Mouse (Mus musculus): ENCODE measurements around the gene Shroom3.

Shroom3 gene

GRCm38 (mm10) chr5:92961353-92961752 lies 278.1 kb downstream of the Shroom3 start:
- DNase-seq (ENCODE audit: low read depth in 1 of 2, low spot score in 2 of 2): no peak

DNA sequence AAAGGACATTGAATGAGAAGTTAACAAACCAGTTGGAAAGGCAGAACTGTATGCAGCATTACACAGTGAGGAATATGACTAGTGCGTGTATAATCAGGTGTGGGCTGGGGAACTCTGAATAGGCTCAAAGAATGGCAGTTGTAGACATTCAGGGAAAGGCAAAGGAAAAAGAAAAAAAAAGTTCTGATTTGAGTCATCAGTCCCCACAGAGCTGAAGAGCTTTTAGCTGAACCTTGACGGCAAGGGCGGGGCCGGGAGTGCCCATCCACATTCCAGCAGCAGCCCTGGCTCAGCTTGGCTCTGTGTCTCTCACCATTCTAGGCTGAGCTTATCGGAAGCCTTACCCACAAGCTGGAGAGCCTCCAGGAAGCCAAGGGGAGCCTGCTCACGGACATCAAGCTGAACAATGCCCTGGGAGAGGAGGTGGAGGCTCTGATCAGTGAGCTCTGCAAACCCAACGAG lies 278.6 kb downstream of the Shroom3 start:
- DNase-seq (ENCODE audit: low read depth in 1 of 2, low spot score in 2 of 2): no peak

DNA sequence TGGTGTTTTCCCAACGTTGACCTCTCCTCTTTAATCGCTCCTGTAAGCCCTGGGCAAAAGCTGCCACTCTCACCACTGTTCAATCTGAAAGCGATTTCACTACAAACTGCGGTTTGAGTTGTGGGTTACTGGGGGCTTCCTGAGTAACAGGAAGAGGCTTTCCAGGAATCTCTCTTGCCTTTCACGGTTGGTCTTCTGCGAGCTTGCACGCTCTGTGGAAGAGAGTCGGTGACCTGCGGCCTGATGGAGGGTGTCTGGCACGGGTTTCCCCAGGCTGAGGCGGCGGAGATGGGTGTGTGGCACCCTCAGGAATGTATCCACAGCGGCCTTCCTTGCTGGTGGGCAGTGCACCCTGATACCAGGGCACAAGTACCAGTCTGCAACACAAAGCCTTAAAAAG lies 281.5 kb downstream of the Shroom3 start:
- DNase-seq (ENCODE audit: low read depth in 1 of 2, low spot score in 2 of 2): no peak

- no peak for DNase-seq (ENCODE audit: low read depth in 1 of 2, low spot score in 2 of 2)
These were observed 283.9 kb downstream of the Shroom3 start for GRCm38 (mm10) chr5:92967143-92967542.

DNA sequence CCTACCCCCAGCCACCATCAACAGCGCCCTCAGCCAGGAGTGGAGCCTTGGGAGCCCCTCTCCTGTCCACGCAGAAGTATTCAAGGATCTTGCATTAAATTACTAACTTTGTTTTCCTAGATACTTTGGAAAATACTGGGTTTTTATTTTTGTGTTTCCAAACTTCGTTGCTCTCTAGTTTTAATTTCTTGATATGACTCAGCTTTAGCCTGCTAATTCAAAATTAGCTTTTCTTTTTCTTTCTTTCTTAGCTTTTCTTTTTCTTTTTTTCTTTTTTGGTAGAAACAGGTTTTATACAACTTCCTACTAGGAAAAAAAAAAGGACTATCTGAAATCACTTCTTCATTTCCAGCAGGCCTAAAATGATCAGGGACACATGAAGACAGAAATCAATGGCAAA lies 284.7 kb downstream of the Shroom3 start:
- DNase-seq (ENCODE audit: low read depth in 1 of 2, low spot score in 2 of 2): no peak

GRCm38 (mm10) chr5:92969443-92969842 lies 286.2 kb downstream of the Shroom3 start:
- DNase-seq (ENCODE audit: low read depth in 1 of 2, low spot score in 2 of 2): no peak

DNA sequence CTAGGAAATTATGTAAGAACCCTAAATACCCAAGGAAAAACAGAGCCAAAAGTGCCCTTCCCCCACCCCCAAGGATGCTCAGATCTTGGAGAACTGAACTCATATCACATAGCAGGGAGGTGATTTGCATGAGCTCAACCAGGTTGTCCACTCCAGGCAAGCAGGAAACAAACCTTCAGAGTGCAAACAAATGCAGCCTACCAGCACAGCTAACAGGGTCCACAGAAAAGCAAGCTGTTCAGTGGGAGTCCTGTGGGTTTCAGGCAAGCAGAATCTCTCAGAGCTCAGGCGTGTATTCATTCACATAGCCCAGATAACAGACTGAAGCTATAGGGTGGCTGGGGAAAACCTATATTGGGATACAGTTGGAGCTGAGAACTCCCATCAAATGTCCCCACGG lies 286.7 kb downstream of the Shroom3 start:
- no peak for DNase-seq (ENCODE audit: low read depth in 1 of 2, low spot score in 2 of 2)

GRCm38 (mm10) chr5:92970480-92970879 lies 287.2 kb downstream of the Shroom3 start:
- DNase-seq (ENCODE audit: low read depth in 1 of 2, low spot score in 2 of 2): no peak

DNA sequence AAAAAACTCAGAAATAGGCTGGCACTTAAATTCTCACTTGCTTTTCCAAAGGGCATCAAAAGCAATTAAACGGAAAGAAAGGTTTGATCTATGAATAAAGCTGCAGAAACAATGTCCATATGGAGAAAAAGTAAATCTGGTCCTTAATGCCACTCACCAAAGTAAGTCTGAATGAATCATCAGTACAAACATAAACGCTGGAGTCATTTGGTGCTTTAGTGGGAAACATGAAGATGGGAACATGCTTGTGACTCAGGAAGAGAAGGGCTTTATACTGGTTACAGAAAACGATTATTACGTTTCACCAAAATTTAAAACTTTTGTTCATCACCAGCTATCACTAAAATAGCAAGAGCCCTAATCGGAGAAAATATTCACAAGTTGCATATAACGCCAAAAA lies 297.2 kb downstream of the Shroom3 start:
- no peak for DNase-seq (ENCODE audit: low read depth in 1 of 2, low spot score in 2 of 2)

- no peak for DNase-seq (ENCODE audit: low read depth in 1 of 2, low spot score in 2 of 2)
These were observed 297.6 kb downstream of the Shroom3 start for GRCm38 (mm10) chr5:92980862-92981261.

DNA sequence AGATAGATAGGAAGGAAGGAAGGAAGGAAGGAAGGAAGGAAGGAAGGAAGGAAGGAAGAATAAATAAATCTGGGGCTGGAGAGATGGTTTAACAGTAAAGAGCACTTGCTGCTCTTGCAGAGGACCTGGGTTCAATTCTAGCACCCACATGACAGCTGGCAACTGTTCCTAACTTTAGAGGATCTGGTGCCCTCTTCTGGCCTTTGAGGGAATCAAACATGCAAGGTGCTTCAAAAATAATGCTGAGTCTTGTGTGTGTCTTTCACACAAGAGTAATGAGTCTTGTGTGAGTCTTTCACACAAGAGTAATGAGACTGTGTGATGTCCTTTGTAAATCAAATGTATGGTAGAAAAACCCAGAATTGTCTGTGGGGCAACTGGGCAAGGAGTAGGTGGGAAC lies 299.4 kb downstream of the Shroom3 start:
- no peak for DNase-seq (ENCODE audit: low read depth in 1 of 2, low spot score in 2 of 2)

GRCm38 (mm10) chr5:92983942-92984341 lies 300.7 kb downstream of the Shroom3 start:
- no peak for DNase-seq (ENCODE audit: low read depth in 1 of 2, low spot score in 2 of 2)

GRCm38 (mm10) chr5:92984692-92985091 lies 301.5 kb downstream of the Shroom3 start:
- no peak for DNase-seq (ENCODE audit: low read depth in 1 of 2, low spot score in 2 of 2)

DNA sequence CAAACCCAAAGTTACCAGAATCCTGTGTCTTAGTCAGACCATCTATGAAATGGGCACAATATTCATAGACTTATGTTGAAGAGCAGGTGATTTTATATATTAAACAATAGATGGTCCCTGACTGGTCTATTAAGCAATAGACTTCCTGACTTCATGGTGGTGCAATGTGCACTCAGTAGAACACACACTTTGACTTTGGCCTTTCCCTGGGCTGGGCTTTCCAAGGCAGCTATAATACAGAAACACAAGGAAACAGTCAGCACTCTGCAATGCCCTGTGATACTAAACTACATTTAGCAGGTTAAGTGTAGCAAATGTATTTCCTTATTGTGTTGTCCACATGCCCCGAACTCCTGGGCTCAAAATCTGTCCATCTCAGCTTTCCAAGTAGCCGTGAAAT lies 302.2 kb downstream of the Shroom3 start:
- no peak for DNase-seq (ENCODE audit: low read depth in 1 of 2, low spot score in 2 of 2)

DNA sequence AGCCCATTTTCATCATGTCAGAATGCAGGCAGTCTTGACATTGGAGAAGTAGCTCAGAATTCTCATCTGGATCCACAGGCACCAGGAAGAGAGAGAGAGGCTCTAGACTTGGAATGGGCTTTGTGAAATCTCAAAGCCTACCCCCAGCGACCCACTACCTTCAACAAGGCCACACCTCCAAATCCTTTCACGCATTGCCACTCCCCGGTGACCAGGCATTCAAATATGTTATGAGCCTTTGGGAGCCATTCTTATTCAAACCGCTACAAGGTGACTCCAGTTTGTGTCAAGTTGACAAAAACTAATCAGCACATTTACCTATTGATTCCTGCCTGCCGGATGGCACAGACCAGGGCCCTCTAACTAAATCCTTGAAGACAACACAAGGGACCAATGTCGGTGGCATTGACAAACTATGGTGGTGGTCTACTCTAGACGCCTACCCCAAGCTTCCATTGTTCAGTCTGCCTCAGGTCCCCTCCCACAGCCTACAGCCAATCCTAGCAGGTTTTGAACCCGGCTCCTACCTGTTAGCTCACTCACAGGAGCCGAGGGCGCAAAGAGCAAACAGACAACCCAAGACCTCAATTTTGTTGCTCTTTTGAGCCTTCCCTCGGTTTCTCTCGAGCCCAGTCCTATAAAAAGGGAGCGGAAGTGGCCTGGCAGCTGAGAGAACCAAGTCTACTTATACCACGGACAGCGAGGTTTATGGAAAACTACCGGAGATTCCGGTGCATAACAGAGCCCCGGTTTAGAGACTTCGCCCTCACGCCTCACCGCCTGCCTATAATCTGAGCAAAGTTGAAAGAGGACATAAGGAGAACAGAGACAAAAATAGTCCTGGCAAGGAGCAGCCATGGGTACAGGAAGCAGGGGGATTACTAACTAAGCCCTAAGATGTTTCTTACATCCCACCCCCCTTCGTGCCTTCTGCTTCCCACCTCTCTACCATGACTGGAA lies 303.7 kb downstream of the Shroom3 start:
- DNase-seq (ENCODE audit: low read depth in 1 of 2, low spot score in 2 of 2): no peak

- DNase-seq (ENCODE audit: low read depth in 1 of 2, low spot score in 2 of 2): no peak
These were observed 304.9 kb downstream of the Shroom3 start for GRCm38 (mm10) chr5:92987891-92988768.

GRCm38 (mm10) chr5:92988769-92989356 lies 305.6 kb downstream of the Shroom3 start:
- no peak for DNase-seq (ENCODE audit: low read depth in 1 of 2, low spot score in 2 of 2)

DNA sequence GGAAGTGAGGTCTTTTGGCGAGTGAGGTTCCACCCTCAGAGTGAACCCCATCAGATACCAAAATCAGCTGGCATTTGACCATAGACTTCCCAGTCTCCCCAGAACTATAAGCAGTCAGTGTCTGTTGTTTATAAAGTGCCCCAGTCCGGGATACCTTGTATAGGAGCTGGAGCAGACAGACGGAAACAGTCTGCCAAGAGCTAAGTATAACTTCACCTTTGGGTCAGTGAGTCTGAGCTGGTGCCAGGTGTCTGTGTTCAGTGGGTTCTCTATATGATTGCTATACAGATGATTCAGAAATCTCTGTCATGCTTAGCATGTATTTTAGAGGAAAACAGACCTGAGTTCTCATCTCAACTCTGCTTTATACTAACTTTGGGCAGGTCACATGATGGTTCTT lies 308.9 kb downstream of the Shroom3 start:
- no peak for DNase-seq (ENCODE audit: low read depth in 1 of 2, low spot score in 2 of 2)

DNA sequence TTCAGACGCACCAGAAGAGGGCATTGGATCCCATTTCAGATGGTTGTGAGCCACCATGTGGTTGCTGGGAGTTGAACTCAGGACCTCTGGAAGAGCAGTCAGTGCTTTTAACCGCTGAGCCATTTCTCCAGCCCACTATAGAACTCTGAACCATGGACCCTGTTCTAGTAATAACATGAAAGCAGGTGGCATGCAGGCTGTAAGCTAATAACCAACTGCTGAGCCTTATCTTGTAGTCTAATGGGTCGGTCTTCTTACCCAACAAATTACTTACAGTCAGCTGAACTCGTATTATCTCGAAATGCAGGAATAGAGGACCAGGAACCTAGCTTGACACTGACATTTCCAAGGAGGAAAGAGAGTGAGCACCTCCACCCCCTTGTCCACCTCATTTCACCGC lies 311.1 kb downstream of the Shroom3 start:
- DNase-seq (ENCODE audit: low read depth in 1 of 2, low spot score in 2 of 2): no peak

- DNase-seq (ENCODE audit: low read depth in 1 of 2, low spot score in 2 of 2): no peak
These were observed 311.6 kb downstream of the Shroom3 start for GRCm38 (mm10) chr5:92994861-92995260.

- no peak for DNase-seq (ENCODE audit: low read depth in 1 of 2, low spot score in 2 of 2)
These were observed 314.3 kb downstream of the Shroom3 start for GRCm38 (mm10) chr5:92997428-92998120.
